In the genomic region with DNA sequence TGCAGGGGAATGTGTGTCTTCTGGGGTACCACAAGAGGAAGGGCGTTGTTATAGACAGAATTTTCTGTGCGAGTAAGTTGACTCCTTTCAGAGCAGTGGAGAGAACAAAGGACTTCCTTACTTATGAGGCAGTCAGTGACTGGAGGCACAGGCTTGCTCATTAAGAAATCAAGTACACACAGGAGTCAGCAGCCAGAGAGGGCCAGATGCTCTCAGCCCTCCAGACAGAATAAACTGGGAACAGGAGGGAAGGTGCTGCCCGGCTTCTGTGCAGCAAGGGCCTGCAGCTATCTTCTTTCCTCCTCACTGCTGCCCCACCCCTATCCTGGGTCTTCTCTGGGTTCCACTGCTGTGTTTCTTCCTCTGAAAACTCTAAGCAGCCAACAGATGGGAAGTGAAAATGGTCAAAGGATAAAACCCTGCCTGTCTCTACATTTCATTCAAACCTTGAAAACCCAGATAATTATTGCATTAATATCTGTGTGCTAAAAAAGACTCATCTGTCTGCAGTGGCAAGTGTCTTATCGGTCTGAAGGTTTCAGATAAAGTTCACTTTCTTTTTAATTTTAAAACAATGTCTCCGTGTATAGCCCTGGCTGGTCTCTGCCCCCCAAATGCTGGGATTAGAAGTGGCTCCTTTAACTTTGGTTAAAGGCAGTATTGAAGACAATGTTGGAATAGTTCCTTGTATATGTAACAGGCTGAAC, we compare ENCODE assay signal across 9 mouse cellular contexts. TPM values are rescaled to one million over a fixed set of nuclear protein-coding genes. Genes with fewer than 3 reads are reported as not detected.
DNase-seq lines count a peak whose midpoint lies in the region; ATAC-seq and TF ChIP-seq lines count a peak whose summit lies in the region.
"Had no signal": no experiment of that assay in that cellular context is flagged by ENCODE, and none has a peak within 500 bp of the region (broad histone marks: within the 10 kb centered on the region; RNA-seq: fewer than 3 reads in every experiment).

No protein-coding gene starts in this region.

- no peak overlapping the region for H3K4me3 ChIP-seq in forebrain, embryonic 14.5 days (ENCODE audit: low read depth, low read length)
- no peak overlapping the region for H3K4me3 ChIP-seq in limb, embryonic 15.5 days
- no peak overlapping the region for H3K4me3 ChIP-seq in stomach, postnatal 0 days (ENCODE audit: low read depth, low read length)

- no peaks in the 10 kb centered on the region for H3K27me3 ChIP-seq in forebrain, embryonic 14.5 days (replicated peaks; ENCODE audit: control insufficient read depth, insufficient read depth, low read length)
- H3K27me3 ChIP-seq in limb, embryonic 15.5 days, result no peaks in the 10 kb centered on the region
- no peaks in the 10 kb centered on the region for H3K27me3 ChIP-seq in stomach, postnatal 0 days (ENCODE audit: control insufficient read depth, insufficient read depth, low read length)

- DNase-seq in right cerebral cortex, postnatal 25 days, result peak; percentile 9
- no peak for DNase-seq in right cerebral cortex, postnatal 14 days
- peak; percentile 75 for DNase-seq in forebrain, embryonic 14.5 days (ENCODE audit: low spot score)
- no peak for DNase-seq in stomach, postnatal 0 days (ENCODE audit: low spot score)
- no peak for DNase-seq in urinary bladder, postnatal 4 days (ENCODE audit: low spot score in 2 of 2)
- DNase-seq in cerebellum, postnatal 25 days, result no peak
- no peak for DNase-seq in kidney, adult 11 months

- ATAC-seq in forebrain, embryonic 14.5 days, result peak; percentile 86
- ATAC-seq in limb, embryonic 15.5 days (ENCODE audit: insufficient number of reproducible peaks, low FRiP score, low TSS enrichment, low read depth), result no peak
- peak; percentile 26; the same call in 1 of the 2 replicates for ATAC-seq in stomach, postnatal 0 days (ENCODE audit: low FRiP score, low TSS enrichment)

- no peak overlapping the region for H3K4me2 ChIP-seq in forebrain, embryonic 14.5 days (ENCODE audit: low read length)
- no peak overlapping the region for H3K4me2 ChIP-seq in limb, embryonic 15.5 days
- no peak overlapping the region for H3K4me2 ChIP-seq in stomach, postnatal 0 days (replicated peaks; ENCODE audit: low read depth)
- H3K4me2 ChIP-seq: liver, embryonic 11.5 days had no signal

- TF ChIP-seq CTCF in stomach, postnatal 0 days (IDR thresholded peaks at IDR 0.05; ENCODE audit: low read depth), result no peak

- H3K9me3 ChIP-seq in forebrain, embryonic 14.5 days (replicated peaks; ENCODE audit: control insufficient read depth, low read length), result no peaks in the 10 kb centered on the region
- no peaks in the 10 kb centered on the region for H3K9me3 ChIP-seq in limb, embryonic 15.5 days
- no peaks in the 10 kb centered on the region for H3K9me3 ChIP-seq in stomach, postnatal 0 days (ENCODE audit: control insufficient read depth, low read length)

- H3K36me3 ChIP-seq in forebrain, embryonic 14.5 days (ENCODE audit: control insufficient read depth, insufficient read depth, low read length), result peaks cover 18% of the 10 kb centered on the region
- H3K36me3 ChIP-seq in limb, embryonic 15.5 days, result peaks cover 22% of the 10 kb centered on the region
- peaks cover 6% of the 10 kb centered on the region; the same call in 1 of the 2 replicates for H3K36me3 ChIP-seq in stomach, postnatal 0 days (ENCODE audit: control insufficient read depth, insufficient read depth, low read length)

- peak overlapping the region; percentile 49 for H3K27ac ChIP-seq in forebrain, embryonic 14.5 days (ENCODE audit: low read depth, low read length)
- 0 out of 2 replicates have a peak overlapping the region, but pooled peaks have one; percentile 12 for H3K27ac ChIP-seq in limb, embryonic 15.5 days
- 0 out of 2 replicates have a peak overlapping the region, but pooled peaks have one; percentile 24 for H3K27ac ChIP-seq in stomach, postnatal 0 days (replicated peaks)

- TF ChIP-seq EP300 in stomach, postnatal 0 days (optimal IDR thresholded peaks at IDR 0.05), result no peak

- 0 out of 2 replicates have a peak overlapping the region, but pooled peaks have one; percentile 1 for H3K9ac ChIP-seq in forebrain, embryonic 14.5 days (ENCODE audit: low read length)
- H3K9ac ChIP-seq in limb, embryonic 15.5 days, result no peak overlapping the region
- no peak overlapping the region for H3K9ac ChIP-seq in stomach, postnatal 0 days (ENCODE audit: low read length)

- 40% methylated on average over 5 of the region's 5 CpGs for WGBS in forebrain, embryonic 14.5 days
- WGBS in limb, embryonic 15.5 days, result 40% methylated on average over 5 of the region's 5 CpGs
- 54% methylated on average over 5 of the region's 5 CpGs for WGBS in stomach, postnatal 0 days

- H3K4me1 ChIP-seq in forebrain, embryonic 14.5 days (ENCODE audit: control insufficient read depth, insufficient read depth, low read length), result peaks cover 12% of the 10 kb centered on the region
- H3K4me1 ChIP-seq in limb, embryonic 15.5 days, result peaks cover 9% of the 10 kb centered on the region
- no peaks in the 10 kb centered on the region for H3K4me1 ChIP-seq in stomach, postnatal 0 days (replicated peaks; ENCODE audit: control insufficient read depth, insufficient read depth)

RNA-seq across cellular contexts. Expression of a gene that starts 53.9 kb away (rescaled TPM):
- polyA plus RNA-seq in forebrain, embryonic 14.5 days (2014; fragmentation: Nextera tagmentation; extraction: Ambion mirVana), result 7.7 and 9.5 TPM in 2 replicates
- polyA plus RNA-seq in limb, embryonic 15.5 days (2015; fragmentation: Nextera tagmentation; extraction: Ambion mirVana), result 1.8 TPM in 2 replicates
- polyA plus RNA-seq in stomach, postnatal 0 days (2015; fragmentation: Nextera tagmentation; extraction: Ambion mirVana), result 9.8 and 10.4 TPM in 2 replicates

RNA-seq across cellular contexts. Expression of a gene that starts 56.1 kb away (rescaled TPM):
- 979 and 1,156 TPM in 2 replicates for polyA plus RNA-seq in forebrain, embryonic 14.5 days (2014; fragmentation: Nextera tagmentation; extraction: Ambion mirVana)
- polyA plus RNA-seq in limb, embryonic 15.5 days (2015; fragmentation: Nextera tagmentation; extraction: Ambion mirVana), result 944 and 1,088 TPM in 2 replicates
- 1,101 and 1,127 TPM in 2 replicates for polyA plus RNA-seq in stomach, postnatal 0 days (2015; fragmentation: Nextera tagmentation; extraction: Ambion mirVana)

Comparison
In these comparisons a context has a peak if more than half of its experiments do, and no peak if none do; other contexts are left out.
1. DNase-seq: peak in right cerebral cortex, postnatal 25 days (single experiment) and forebrain, embryonic 14.5 days (single experiment); none in right cerebral cortex, postnatal 14 days (single experiment), stomach, postnatal 0 days (single experiment), urinary bladder, postnatal 4 days (0 of 2), cerebellum, postnatal 25 days (0 of 2) and kidney, adult 11 months (single experiment).
2. Peak in every context shown above with its lines, with median percentiles within 50 percentile points of each other: H3K27ac ChIP-seq.